Mouse (Mus musculus) heart, postnatal 25 days (tissue): Measurements from ENCODE around the gene Eif4a3. TPM values are rescaled to one million over a fixed set of nuclear protein-coding genes. Genes with fewer than 3 reads are reported as not detected.
"Not testable (repeated sequence)": the region's sequence is repeated elsewhere in the genome, so short reads cannot be mapped to it uniquely, and the experiment has no call there.

Experiments
- DNase-seq: peaks from one replicate; pipeline ENCODE4 v3.0.0; 2022; ENCODE audit warnings: low spot score
- intact Hi-C: fragments of 180-260 bp; cut with DNase I; formaldehyde crosslinking; loops from one replicate; pipeline ENCODE4 v1.15.1; 2025
- total RNA-seq, 2 experiments: library from RNA; stranded (reverse); gene quantifications; 2 replicates each; pipeline ENCODE4 v1.2.3; 2021

Gene Eif4a3
- total RNA-seq, 2 experiments from 2014 or later, result 64.8 to 67.6 TPM

- intact Hi-C loops, result no loop called here
- DNase-seq, result no peak
Measured at GRCm38 (mm10) chr11:119300246-119300935, 502 bp upstream of the Eif4a3 start.

- intact Hi-C loops, result loop anchor here (2.0 kb wide), 1 partner anchor 30 kb away; no protein-coding TSS in a partner anchor
- DNase-seq, result no peak
Measured at GRCm38 (mm10) chr11:119298917-119299316, 972 bp downstream of the Eif4a3 start.

- no peak for DNase-seq
- intact Hi-C loops, result loop anchor here (2.0 kb wide), 1 partner anchor 29 kb away; no protein-coding TSS in a partner anchor
Measured at GRCm38 (mm10) chr11:119297996-119298395, 1.9 kb downstream of the Eif4a3 start.

- DNase-seq, intact Hi-C loops: not testable (repeated sequence)
Measured at GRCm38 (mm10) chr11:119292861-119293260, 7.0 kb downstream of the Eif4a3 start.

- no peak for DNase-seq
- intact Hi-C loops, result no loop called here
Measured at GRCm38 (mm10) chr11:119287207-119287992, 12.5 kb downstream of the Eif4a3 start.

- no peak for DNase-seq
- intact Hi-C loops, result no loop called here
Measured at GRCm38 (mm10) chr11:119285791-119286527, 13.9 kb downstream of the Eif4a3 start.

GRCm38 (mm10) chr11:119281030-119281429, 18.9 kb downstream of the Eif4a3 start:
- DNase-seq, result no peak
- intact Hi-C loops, result no loop called here

- intact Hi-C loops, result no loop called here
- no peak for DNase-seq
Measured at GRCm38 (mm10) chr11:119273186-119273930, 26.5 kb downstream of the Eif4a3 start.

GRCm38 (mm10) chr11:119272492-119272891, 27.4 kb downstream of the Eif4a3 start:
- DNase-seq, intact Hi-C loops: not testable (repeated sequence)

- intact Hi-C loops, result loop anchor here (2.0 kb wide), 1 partner anchor 30 kb away; no protein-coding TSS in a partner anchor
- DNase-seq, result no peak
Measured at GRCm38 (mm10) chr11:119268557-119269195, 31.2 kb downstream of the Eif4a3 start.

- intact Hi-C loops, result loop anchor here (2.0 kb wide), 1 partner anchor 31 kb away; no protein-coding TSS in a partner anchor
- peak; percentile 83 for DNase-seq
Measured at GRCm38 (mm10) chr11:119267768-119268556, 31.9 kb downstream of the Eif4a3 start, which contains the start of gene Gaa. Gene Gaa (plus strand): TSS chr11:119267887.

- DNase-seq, result no peak
- intact Hi-C loops, result no loop called here
Measured at GRCm38 (mm10) chr11:119267241-119267674, 32.6 kb downstream of the Eif4a3 start.

GRCm38 (mm10) chr11:119265811-119266210, 34.1 kb downstream of the Eif4a3 start:
- intact Hi-C loops, result no loop called here
- no peak for DNase-seq

- intact Hi-C loops, result no loop called here
Measured at GRCm38 (mm10) chr11:119264413-119264812, 35.5 kb downstream of the Eif4a3 start.

GRCm38 (mm10) chr11:119259977-119260376, 39.9 kb downstream of the Eif4a3 start:
- intact Hi-C loops, result no loop called here
- DNase-seq, result no peak

More at GRCm38 (mm10) chr11:119264413-119264812, 35.5 kb downstream of the Eif4a3 start:
- DNase-seq, result no peak

GRCm38 (mm10) chr11:119258572-119259322, 41.1 kb downstream of the Eif4a3 start:
- intact Hi-C loops, result no loop called here
- DNase-seq, result peak; percentile 53

GRCm38 (mm10) chr11:119258216-119258571, 41.7 kb downstream of the Eif4a3 start:
- DNase-seq, result no peak
- intact Hi-C loops, result no loop called here
